Mouse (Mus musculus) embryonic facial prominence, embryonic 10.5 days (tissue): ENCODE results near the gene Hopx. TPM values are rescaled to one million over a fixed set of nuclear protein-coding genes. Genes with fewer than 3 reads are reported as not detected.

Experiments
- DNase-seq: peaks from one replicate; pipeline ENCODE4 v3.0.0-alpha.2; 2017; ENCODE audit warnings: low spot score
- H3K27ac ChIP-seq: fragments of 300-500 bp; sonication (generic); replicated peaks from 2 replicates; pipeline ENCODE4 v1.5.1; 2016; ENCODE audit warnings: mild to moderate bottlenecking
- H3K27me3 ChIP-seq: fragments of 300-500 bp; sonication (generic); replicated peaks from 2 replicates; pipeline ENCODE4 v1.6.1; 2016; ENCODE audit warnings: low read depth, mild to moderate bottlenecking; ENCODE audit not compliant: poor library complexity, severe bottlenecking
- H3K36me3 ChIP-seq: fragments of 300-500 bp; sonication (generic); replicated peaks from 2 replicates; pipeline ENCODE4 v1.6.1; 2016; ENCODE audit warnings: mild to moderate bottlenecking, moderate library complexity
- H3K4me1 ChIP-seq: fragments of 300-500 bp; sonication (generic); 2 replicates; pipeline ENCODE4 v1.6.1; 2016
- H3K4me3 ChIP-seq: fragments of 300-500 bp; sonication (generic); 2 replicates; pipeline ENCODE4 v1.5.1; 2016; ENCODE audit warnings: mild to moderate bottlenecking, moderate library complexity
- H3K9me3 ChIP-seq: fragments of 300-500 bp; sonication (generic); 2 replicates; pipeline ENCODE4 v1.6.1; 2016; ENCODE audit warnings: mild to moderate bottlenecking
- WGBS: fragments of 180-500 bp; shearing (Covaris S2); methylation state at CpG from one replicate; pipeline ENCODE4 v1.1.7; 2016; 5-methylcytosine and 5-hydroxymethylcytosine counted together
- polyA plus RNA-seq: library from polyadenylated mRNA; unstranded; fragments of >200 nt; fragmentation: Nextera tagmentation; extraction: Ambion mirVana; gene quantifications from 2 replicates; pipeline ENCODE4 v1.2.1, GENCODE M21; 2016

Gene Hopx
- polyA plus RNA-seq, 1 experiment from 2014 or later, result 0.40 TPM

DNA sequence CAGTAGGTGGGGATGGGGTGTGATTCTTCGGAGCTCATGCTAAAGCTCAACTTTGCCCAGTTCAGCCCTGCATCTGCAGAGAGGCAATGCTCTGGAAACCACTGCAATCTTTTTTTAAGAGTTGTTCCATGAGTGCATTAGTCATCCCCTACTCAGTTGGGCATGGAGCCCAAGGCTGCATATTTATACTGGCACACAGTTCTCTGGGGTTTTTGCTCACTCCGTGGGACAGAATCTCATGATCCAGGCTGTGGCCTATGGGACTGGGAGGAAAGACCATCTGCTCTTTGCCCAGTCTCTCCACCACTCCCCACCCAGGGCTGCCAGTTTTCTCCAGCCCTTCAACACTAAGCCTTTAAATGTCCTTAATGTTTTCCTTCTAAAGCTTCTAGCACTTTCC is 40.0 kb downstream of the Hopx start:
- DNase-seq, result no peak
- H3K27me3 ChIP-seq, result no peaks in the 10 kb centered on the region
- H3K4me3 ChIP-seq, result no peak overlapping the region
- no peaks in the 10 kb centered on the region for H3K36me3 ChIP-seq
- H3K27ac ChIP-seq, result no peak overlapping the region
- no peaks in the 10 kb centered on the region for H3K4me1 ChIP-seq
- no peaks in the 10 kb centered on the region; the same call in 1 of the 2 replicates for H3K9me3 ChIP-seq
- WGBS, result 88% methylated on average over 2 of the region's 2 CpGs

DNA sequence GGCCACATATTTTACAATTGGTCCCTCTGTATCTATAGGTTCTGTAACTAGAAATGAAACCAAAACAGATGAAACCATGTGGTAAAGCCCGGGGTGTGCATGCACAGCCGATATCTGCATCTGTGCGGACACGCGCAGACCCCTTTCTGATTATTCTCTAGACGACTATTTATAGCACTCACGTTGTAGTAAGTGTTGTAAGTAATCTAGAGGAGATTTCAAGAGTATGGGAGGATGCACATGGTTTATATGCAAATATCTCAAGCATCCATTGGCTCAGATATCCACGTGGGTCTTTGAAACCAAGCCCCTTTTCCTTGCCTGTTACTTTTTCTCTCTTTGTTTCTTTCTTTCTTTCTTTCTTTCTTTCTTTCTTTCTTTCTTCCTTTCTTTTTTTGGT is 41.1 kb downstream of the Hopx start:
- H3K4me3 ChIP-seq, result no peak overlapping the region
- H3K36me3 ChIP-seq, result no peaks in the 10 kb centered on the region
- H3K9me3 ChIP-seq, result no peaks in the 10 kb centered on the region; the same call in 1 of the 2 replicates
- no peak for DNase-seq
- 92% methylated on average over 8 of the region's 8 CpGs for WGBS
- no peaks in the 10 kb centered on the region for H3K27me3 ChIP-seq
- no peaks in the 10 kb centered on the region for H3K4me1 ChIP-seq
- no peak overlapping the region for H3K27ac ChIP-seq

DNA sequence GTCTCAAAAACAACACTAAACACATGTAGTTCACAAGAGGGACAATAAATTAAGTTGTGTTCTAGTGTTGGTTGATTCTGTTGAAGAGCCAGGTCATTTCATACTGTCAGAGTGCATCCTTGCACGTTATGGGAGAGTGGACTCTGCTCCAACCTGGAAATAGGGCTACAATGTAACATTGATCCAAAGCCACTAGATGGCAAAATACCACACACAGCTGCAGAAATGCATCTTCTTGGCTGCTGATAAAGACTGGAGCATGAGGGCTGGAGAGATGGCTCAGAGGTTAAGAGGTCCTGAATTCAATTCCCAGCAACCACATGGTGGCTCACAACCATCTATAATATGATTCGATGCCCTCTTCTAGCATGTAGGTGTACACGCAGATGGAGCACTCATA is 43.3 kb downstream of the Hopx start:
- H3K27me3 ChIP-seq, result 0 out of 2 replicates have a peak, but pooled peaks cover 5% of the 10 kb centered on the region
- no peaks in the 10 kb centered on the region for H3K36me3 ChIP-seq
- H3K9me3 ChIP-seq, result no peaks in the 10 kb centered on the region
- no peaks in the 10 kb centered on the region for H3K4me1 ChIP-seq
- H3K27ac ChIP-seq, result no peak overlapping the region
- no peak for DNase-seq
- no peak overlapping the region for H3K4me3 ChIP-seq
- WGBS, result 82% methylated on average over 3 of the region's 3 CpGs

DNA sequence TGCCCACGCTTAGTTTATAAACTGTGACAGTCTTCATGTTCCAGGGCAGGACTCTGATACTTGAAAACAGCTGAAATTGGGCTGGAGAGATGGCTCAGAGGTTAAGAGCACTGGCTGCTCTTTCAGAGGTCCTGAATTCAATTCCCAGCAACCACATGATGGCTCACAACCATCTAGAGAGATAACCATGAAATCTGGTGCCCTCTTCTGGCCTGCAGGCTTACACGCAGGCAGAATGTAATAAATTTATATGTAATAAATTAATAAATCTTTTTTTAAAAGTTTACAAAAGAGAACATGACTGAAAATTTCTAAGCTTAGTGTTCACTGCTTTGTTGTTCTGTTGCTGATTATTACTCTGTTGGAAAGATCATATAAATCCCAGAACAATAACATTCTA is 43.9 kb downstream of the Hopx start:
- H3K4me1 ChIP-seq, result no peaks in the 10 kb centered on the region
- whole genome bisulfite sequencing, result 84% methylated on average over 2 of the region's 2 CpGs
- no peak overlapping the region for H3K4me3 ChIP-seq
- 0 out of 2 replicates have a peak, but pooled peaks cover 5% of the 10 kb centered on the region for H3K27me3 ChIP-seq
- no peak overlapping the region for H3K27ac ChIP-seq
- no peaks in the 10 kb centered on the region for H3K9me3 ChIP-seq
- DNase-seq, result no peak
- no peaks in the 10 kb centered on the region for H3K36me3 ChIP-seq

DNA sequence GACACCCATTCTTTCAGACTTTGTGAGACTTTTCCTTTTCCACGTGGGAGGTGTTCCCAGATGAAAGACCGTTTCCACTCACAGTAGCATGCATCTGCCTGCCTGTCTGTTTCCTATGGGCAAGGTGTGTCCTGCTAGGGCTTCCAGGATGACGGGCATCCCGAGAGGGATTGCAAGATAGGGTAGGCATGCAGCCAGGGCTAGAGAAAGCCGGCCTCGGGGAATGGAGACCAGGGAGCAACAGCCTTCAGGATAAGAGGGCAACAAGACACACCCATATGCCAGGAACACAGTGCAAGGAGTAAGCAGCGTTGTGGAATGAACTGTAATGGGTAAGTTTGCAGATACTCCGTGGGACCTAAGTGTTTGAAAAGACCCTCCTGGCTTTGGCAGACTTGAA is 47.6 kb downstream of the Hopx start:
- Histone ChIP-seq H3K27me3 (0 out of 2 replicates have a peak, but pooled peaks cover 5% of the 10 kb centered on the region), H3K4me3 (no peak overlapping the region), H3K36me3 (no peaks in the 10 kb centered on the region), H3K27ac (no peak overlapping the region), H3K9me3 (no peaks in the 10 kb centered on the region), H3K4me1 (0 out of 2 replicates have a peak, but pooled peaks cover 2% of the 10 kb centered on the region)
- DNase-seq, result no peak
- 81% methylated on average over 8 of the region's 8 CpGs for WGBS

DNA sequence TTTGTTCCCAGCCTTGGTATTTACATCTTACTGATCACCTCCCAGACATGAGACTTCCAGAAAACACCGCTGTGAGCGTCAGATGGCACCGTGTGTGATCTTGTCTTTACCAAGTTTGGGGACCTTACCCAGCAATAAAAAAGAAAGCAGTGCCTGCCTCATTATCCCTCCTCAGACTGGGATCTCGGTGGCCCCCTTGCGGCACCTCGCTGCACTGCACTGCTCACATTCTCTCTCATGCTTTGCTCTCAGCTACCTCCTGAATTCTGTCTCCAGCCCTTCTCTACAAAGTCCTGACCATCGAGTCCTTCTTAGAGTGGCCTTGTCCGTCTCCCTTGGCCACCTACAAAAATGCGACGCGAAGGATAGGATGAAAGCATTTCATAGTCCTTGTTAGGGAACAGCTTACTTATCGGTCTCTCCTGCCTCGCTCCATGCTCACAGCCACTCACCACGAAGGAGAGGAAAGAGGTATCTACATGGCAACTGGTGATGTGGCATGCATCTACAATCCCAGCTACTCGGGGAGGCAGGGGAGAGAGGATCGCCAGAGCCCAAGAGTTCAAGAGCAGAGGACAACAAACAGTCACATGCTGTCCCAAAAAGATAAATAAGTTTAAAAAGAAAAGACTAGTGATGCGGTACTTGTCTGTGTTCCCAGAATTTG is 53.4 kb downstream of the Hopx start:
- Histone ChIP-seq H3K9me3 (no peaks in the 10 kb centered on the region), H3K4me3 (no peak overlapping the region), H3K4me1 (peaks cover 9% of the 10 kb centered on the region), H3K27me3 (peaks cover 15% of the 10 kb centered on the region; the same call in 1 of the 2 replicates), H3K27ac (no peak overlapping the region), H3K36me3 (no peaks in the 10 kb centered on the region)
- peak; percentile 77 for DNase-seq
- 35% methylated on average over 17 of the region's 17 CpGs for WGBS

DNA sequence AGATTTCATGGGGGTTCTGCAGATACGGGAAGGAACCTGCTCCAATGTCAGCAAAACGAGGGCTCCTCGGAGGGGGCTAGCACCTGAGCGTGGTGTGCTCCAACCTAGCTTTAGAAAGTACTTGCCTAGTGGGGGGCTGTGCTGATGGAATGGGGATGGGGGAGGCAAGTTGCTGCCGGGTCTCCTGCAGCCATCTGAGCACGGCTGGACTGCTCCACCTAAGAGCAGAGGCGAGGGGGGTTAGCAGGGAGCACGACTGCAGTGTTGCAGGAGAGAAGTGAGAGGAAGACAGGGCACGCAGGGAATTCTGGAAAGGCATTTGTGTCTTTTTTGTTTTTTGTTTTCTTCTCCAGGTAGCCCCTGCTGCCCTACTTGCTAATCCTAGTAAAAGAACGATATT is 54.6 kb downstream of the Hopx start:
- peaks cover 15% of the 10 kb centered on the region; the same call in 1 of the 2 replicates for H3K27me3 ChIP-seq
- peaks cover 9% of the 10 kb centered on the region for H3K4me1 ChIP-seq
- DNase-seq, result peak; percentile 13
- WGBS, result 34% methylated on average over 10 of the region's 10 CpGs
- no peak overlapping the region for H3K27ac ChIP-seq
- H3K9me3 ChIP-seq, result no peaks in the 10 kb centered on the region
- H3K36me3 ChIP-seq, result no peaks in the 10 kb centered on the region
- no peak overlapping the region for H3K4me3 ChIP-seq

DNA sequence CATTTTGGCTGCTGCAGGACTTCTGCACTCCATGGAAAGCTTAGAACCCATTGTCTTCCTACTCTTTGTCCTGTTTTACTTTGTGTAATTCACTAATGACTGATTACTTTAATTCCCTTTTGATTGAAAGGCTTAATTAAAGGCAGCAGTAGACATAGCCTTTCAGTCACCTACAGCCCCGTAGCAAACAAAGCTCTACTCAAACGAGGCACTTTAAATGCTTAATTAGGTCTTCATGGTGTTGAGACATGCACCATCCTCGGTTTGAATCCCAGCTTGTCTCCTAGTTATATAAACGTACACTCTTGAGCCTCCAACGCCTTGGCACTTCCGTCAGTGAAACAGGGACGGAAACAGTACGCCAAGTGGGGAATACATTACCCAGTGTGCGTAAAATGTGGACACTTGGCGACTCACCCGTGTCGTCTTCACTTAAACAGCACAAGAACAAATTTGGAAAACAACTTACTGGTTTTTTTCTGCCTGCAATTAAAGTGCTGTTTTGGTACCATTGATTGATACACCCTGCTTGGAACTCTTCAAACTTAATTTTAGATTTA is 58.0 kb downstream of the Hopx start:
- 51% methylated on average over 12 of the region's 12 CpGs for WGBS
- Histone ChIP-seq H3K4me1 (peaks cover 7% of the 10 kb centered on the region), H3K27me3 (peaks cover 15% of the 10 kb centered on the region; the same call in 1 of the 2 replicates)

DNA sequence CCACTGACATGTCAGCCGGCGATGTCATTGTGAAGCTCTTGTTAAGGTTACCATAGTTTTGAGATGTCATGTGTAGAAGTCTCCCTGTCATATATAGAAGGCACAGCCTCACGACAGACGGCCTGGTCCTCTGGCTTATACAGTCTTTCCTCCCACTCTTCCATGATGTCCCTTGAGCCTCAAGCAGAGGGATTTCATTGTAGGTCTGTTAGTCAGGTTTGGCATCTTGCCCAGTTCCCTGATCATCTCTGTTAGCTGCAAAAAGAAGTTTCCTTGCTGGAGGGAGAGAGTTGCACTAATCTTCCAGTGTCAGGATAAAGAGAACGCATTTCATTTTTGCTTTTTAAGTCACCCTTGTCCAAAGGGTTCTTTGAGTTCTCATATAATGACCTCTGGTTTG is 62.3 kb downstream of the Hopx start:
- Histone ChIP-seq H3K36me3 (no peaks in the 10 kb centered on the region), H3K4me3 (no peak overlapping the region), H3K9me3 (no peaks in the 10 kb centered on the region), H3K27ac (no peak overlapping the region), H3K27me3 (0 out of 2 replicates have a peak, but pooled peaks cover 2% of the 10 kb centered on the region), H3K4me1 (no peaks in the 10 kb centered on the region)
- DNase-seq, result no peak
- 91% methylated on average over 5 of the region's 5 CpGs for WGBS

More for the DNA sequence above, 58.0 kb downstream of the Hopx start:
- Histone ChIP-seq H3K4me3 (no peak overlapping the region), H3K36me3 (no peaks in the 10 kb centered on the region), H3K9me3 (no peaks in the 10 kb centered on the region), H3K27ac (no peak overlapping the region)
- DNase-seq, result no peak

DNA sequence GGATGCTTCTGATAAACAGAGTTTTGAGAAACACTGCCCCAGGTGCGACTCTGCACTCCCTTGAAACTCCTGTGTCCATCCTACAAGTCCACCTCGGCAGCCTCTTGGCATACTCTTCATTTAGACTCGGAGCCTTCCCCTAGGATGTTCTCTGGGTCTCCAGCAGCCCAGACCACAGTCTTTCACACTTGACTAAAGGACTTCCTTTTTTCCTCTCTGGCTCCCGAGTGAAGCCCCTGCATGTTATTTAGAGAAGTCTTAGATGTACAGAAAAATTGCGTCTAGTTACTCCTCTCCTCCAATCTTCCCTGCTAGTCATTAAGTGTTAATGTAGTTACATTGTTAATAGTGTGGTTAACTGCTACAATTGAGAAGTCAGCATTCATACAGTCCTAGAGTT is 70.6 kb downstream of the Hopx start:
- no peak overlapping the region for H3K27ac ChIP-seq
- 73% methylated on average over 5 of the region's 5 CpGs for WGBS
- H3K4me1 ChIP-seq, result no peaks in the 10 kb centered on the region
- H3K27me3 ChIP-seq, result no peaks in the 10 kb centered on the region
- H3K9me3 ChIP-seq, result no peaks in the 10 kb centered on the region
- H3K36me3 ChIP-seq, result no peaks in the 10 kb centered on the region
- H3K4me3 ChIP-seq, result no peak overlapping the region
- no peak for DNase-seq

DNA sequence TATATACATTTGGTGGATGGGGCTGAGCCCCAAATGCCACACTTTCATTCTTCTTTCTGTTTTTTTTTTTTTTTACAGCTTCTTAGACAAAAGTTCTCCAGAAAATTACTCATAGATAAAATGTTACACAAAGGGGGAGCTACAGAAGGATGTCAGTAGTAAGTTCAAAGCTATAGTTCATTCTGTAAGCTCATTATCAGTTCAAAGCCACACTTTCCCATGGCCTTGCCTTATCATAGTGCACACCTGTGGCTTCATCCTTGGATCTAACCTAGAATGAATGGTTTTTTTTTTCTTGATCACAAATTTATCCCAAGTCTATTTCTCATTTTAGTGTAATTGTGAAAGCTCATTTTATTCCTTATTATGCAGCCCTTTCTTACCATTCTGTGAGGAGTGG is 75.5 kb downstream of the Hopx start:
- no peaks in the 10 kb centered on the region for H3K4me1 ChIP-seq
- no peaks in the 10 kb centered on the region for H3K36me3 ChIP-seq
- no peak overlapping the region for H3K4me3 ChIP-seq
- no peak for DNase-seq
- H3K27ac ChIP-seq, result no peak overlapping the region
- no peaks in the 10 kb centered on the region for H3K27me3 ChIP-seq
- no peaks in the 10 kb centered on the region for H3K9me3 ChIP-seq

DNA sequence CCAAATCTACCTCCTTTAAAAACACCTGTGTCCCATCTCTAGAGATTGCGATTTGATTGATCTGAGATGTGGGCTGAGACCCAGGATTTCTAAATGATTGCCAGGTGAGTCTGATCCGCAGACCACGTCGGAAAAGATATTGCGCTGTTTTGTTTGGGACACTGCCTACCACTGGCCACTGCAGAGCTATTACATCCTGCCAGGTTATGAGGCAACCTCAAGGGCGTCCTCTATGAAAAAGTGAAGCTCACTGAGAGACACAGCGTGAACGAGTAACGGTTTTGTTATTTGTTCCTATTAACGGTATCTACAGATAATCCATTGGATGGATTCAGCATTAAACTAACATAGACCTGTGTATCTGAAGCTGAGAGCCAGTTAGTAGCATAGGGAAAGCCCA is 76.5 kb downstream of the Hopx start:
- Histone ChIP-seq H3K36me3 (no peaks in the 10 kb centered on the region), H3K9me3 (no peaks in the 10 kb centered on the region), H3K4me3 (no peak overlapping the region), H3K27ac (no peak overlapping the region), H3K27me3 (no peaks in the 10 kb centered on the region), H3K4me1 (no peaks in the 10 kb centered on the region)
- WGBS, result 93% methylated on average over 10 of the region's 10 CpGs
- DNase-seq, result no peak
